Mouse (Mus musculus) T-helper 17 cell (primary cell): Measurements from ENCODE around the gene Gm33815.
"Not testable (repeated sequence)": the region's sequence is repeated elsewhere in the genome, so short reads cannot be mapped to it uniquely, and the experiment has no call there.

Experiments
- in situ Hi-C, 2 experiments: fragments of 300-600 bp; cut with MboI, MseI; formaldehyde crosslinking; loops; 1 replicate in 1 of 2; 2 replicates in 1 of 2; pipeline ENCODE4 v1.15.1; 2025; ENCODE audit warnings: high pct_unique_total_duplicates in 2 of 2

The Gm33815 gene

DNA sequence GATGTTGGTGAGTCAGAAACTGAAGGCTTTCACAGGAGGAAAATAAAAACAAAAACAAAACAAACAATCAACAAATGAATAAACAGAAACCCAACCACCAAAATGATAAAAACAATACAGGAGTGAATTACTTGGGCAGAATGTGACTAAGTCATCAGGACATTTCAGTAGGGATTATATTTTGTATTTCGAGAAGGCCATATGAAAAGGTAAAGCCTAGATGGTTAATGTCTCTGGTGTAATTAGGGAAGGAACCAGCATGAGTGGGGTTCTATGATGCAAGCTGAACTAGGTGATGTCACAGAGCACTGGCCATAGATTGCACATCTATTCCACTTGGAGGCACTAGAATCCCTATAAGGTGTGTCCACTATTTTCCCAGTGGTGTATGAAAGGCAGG lies at the start of gene Gm33815:
TSS of gene Gm33815 (plus strand) at position 301 of the 400 bp plus-strand sequence.
- in situ Hi-C loops, result not testable (repeated sequence)
